Mouse (Mus musculus): ENCODE data around the gene Stx7.

GRCm38 (mm10) chr10:24107747-24108146 is 41.4 kb upstream of the Stx7 start:
- TF ChIP-seq POLR2A (IDR thresholded peaks at IDR 0.05; ENCODE audit: borderline replicate concordance, extremely low read depth, low read depth, low read length), result no peak
- TF ChIP-seq CTCF (IDR thresholded peaks at IDR 0.05; ENCODE audit: insufficient read depth, low read length), result no peak
